Mouse (Mus musculus): ENCODE data around the gene Asrgl1. TPM values are rescaled to one million over a fixed set of nuclear protein-coding genes. Genes with fewer than 3 reads are reported as not detected.
A peak's percentile ranks its signal among the peaks of the same experiment; 100 is the strongest.
"Not testable (repeated sequence)": the region's sequence is repeated elsewhere in the genome, so short reads cannot be mapped to it uniquely, and the experiment has no call there.

Asrgl1 gene
- total RNA-seq, 2 experiments from 2014 or later = 25.1 to 26.0 TPM

DNA sequence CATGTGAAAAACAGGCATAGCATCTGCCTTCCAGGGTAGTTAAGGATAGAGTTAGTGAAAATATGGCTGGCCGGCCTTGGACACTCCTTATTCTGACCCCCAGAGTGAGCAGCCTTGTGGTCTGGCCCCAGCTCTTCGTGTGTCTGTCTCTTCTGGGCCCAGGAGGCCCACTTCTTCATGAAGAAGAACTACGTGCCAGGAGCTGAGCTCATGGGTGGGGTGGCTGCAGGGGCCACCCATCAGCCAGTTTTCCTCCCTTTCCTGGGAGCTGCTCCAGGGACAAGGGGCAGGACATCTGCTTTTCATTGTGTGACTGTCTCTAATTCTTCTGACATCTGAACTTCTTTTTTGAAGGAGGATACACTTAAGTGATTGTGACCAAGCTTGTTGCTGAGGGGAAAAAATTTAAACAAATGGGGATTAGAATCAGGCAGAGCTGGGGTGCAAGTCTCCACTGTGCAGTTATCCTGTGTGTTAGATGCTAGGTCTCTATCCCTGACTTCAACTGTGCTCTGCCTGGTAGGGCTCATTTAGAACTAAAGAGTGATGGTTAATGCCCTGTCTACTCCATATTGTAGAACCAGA, 30.2 kb downstream of the Asrgl1 start:
- peak; percentile 80 for DNase-seq

DNA sequence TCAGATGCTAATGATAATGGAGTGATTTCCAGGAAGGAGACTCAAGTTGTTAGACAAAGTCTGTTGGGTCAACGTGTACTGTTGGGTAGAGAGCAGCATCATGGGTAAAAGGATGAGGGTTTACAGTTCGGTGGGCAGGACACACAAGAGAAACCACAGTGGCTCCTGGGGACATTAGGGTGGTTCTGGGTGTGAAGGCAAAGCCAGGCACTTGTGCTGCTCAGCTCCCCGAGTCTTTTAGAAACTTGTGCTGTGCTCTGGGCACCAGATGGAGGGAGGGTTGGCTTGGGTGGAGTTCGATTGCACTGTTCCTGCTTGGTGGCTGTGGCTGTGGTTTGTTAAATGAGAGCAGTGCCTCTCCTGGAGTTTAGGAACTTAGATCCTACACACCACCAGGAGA, 31.4 kb downstream of the Asrgl1 start:
- DNase-seq = no peak

DNA sequence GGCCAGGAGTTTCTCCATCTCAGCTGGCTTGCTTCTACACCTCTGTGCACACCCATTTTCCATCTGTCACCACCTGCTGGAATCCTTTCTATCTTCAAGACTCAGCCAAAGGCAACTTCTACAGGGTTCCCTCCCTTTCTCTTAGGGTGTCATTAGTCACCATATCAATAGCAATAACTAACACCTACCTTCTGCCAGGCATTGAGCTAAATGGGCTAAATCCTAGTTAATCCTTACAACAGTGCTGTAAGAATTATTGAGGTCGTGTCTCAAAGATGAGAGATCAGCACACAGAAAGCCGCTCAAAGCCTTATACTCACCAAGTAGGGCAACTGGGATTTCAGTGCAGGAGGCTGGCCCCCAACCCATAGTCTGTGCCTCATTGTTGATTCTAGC, 34.4 kb downstream of the Asrgl1 start:
- DNase-seq = no peak

DNA sequence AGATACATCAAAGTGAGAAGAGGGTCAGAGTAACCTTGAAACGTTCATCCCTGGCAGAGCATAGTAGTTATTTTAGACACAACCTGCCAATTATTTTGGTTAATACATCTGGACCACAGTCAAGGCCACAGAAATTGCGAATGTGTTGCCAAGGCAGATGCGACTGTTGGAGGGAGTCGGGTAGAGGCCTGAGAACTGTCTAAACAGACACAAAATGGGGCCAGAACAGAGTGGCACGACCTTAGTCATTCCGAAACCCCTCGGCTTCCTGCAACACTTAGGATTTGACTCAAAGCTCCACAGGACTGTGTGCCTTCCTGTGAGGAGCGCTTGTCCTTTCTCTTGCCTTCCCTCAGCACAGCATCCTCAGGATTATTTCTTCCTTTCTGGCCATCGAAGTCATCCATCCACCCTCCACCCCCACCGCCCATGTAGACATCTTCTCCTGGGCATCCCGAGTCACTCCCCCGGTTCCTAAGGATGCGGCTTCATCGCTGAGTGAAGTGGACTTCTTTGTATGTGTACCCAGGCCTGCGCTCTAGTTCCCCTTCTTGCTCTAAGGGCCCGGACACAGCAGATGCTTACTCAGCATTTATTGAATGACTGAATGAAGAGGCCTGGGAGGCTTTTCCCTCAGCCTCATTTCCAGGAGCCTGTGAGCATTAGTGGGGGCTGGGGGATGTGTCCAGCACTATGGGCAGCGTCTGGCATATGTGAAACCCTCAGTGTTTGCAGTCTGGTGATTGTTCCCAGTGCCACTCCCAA, 35.0 kb downstream of the Asrgl1 start:
- DNase-seq = no peak

DNA sequence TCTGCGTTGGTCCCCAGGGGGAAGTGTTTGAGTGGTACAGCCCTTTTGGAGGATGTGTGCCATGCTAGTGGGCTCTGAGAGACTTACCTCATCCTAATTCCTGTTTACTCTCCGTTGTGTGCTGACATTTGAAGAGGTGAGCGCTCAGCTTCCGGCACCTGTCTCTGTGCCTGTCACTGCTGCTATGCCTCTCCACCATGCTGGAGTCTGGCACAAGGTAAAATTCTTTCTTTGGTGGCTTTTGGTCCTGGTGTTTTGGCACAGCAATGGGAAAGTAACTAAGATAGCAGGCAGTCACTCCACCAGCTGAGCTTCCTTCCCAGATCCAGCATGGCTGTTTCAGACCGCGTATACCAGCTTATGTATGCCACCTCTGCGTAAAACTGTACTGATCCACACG, 35.7 kb downstream of the Asrgl1 start:
- no peak for DNase-seq

DNA sequence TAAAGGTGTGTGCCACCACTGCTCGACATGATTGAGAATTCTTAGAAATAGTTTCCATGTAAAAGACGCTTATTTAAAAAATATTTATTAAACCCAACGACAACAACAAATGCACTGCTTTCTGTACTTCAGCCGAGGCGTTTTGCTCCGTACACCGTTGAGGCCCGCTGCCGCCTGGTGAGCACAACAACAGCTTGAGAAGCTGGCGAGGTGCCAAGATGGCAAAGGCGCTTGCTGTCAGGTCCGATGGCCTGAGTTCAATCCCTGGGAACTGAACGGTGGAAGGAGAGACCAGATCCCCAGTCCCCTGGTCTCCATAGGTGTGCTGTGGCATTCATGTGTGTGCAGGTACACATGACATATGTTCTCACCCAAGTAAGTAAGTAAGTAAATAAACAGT, 38.0 kb downstream of the Asrgl1 start:
- no peak for DNase-seq

DNA sequence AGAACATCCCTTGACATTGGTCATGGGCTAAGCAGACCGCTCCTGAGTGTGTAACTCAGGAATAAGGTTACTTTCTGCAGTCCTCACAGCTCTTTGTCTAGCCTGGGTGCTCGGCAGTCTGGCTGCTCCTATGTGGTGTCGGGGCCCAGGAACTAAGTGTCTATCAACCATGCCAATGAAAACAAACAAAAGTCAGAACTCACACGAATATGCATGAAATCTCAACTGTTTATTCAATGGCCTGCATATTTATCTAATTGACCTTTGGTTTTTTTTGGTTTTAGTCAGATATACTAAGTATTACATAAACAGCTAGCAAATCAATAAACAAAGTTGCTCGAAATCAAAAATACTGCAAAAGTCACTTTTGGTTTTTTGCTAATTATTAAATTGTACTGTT, 40.3 kb downstream of the Asrgl1 start:
- no peak for DNase-seq

DNA sequence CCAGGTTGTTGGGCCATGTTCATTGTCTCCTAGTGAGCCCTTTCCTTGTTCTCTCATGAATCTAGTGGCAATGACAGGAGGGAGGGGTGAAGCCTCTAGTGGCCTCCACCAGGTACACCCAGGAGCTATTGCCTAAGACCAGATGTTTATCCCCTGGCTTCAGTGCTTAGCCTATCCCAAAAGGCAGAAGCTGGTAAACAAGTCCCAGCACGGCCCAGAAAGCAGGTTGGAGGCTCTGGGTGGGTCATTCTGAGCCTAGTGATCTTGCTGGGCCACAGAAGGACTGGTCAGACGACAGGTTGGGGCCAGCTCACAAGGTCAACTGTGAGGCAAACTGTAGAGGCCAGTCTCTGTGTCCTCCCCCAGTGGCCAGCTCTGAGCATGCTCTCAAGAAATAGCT, 44.7 kb downstream of the Asrgl1 start:
- no peak for DNase-seq

DNA sequence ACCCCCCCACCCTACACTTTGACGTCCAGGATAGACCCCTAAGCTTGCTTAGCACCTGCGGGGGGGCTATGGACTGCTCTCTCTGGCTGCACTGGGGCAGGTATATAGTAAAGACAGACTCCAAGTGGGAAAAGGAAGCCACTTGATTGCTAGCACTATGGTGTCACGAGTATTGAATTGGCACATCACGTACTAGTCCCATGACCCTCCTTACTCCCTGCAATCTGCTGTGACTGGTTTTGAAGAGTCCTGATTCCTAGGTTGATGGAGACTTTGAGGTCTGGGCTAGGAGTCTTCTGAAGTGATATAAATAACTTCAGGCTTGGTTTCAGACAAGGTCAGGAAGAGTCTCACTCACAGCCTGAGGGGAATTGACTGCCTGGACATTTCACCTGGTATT, 45.2 kb downstream of the Asrgl1 start:
- no peak for DNase-seq

DNA sequence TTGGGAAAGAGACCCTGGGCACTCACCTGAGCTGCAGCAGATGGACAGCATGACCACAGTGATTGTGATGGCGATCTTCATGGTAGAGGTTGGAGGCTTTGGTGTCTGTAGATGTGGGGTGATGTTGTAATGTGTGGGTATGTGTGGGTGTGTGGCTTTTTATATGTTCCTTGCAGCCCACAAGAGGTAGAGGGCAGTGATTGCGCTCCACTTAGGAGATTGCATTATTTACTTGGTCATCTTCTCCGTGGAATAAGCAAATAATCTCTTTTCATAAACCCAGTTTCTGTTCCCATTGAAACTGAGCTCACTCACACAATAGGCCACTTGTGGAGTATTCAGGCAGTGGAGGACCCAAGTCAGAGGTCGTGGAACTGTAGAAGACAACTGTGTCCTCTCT, 47.6 kb downstream of the Asrgl1 start, which contains the start of gene Scgb1a1:
Gene Scgb1a1, minus strand, starts transcription at position 138 of the 400 bp plus-strand sequence.
- no peak for DNase-seq

DNA sequence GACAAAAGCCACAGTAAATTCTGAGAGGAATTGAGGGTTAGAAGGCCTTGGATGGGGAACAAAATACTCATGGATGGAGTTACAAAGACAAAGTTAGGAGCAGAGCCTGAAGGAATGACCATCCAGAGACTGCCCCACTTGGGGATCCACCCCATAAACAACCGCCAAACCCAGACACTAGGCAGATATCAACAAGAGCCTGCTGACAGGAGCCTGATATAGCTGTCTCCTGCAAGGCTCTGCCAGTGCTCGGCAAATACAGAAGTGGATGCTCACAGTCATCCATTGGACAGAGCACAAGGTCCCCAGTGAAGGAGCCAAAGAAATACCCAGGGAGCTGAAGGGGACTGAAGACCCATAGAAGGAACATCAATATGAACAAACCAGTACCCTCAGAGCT, 51.5 kb downstream of the Asrgl1 start:
- DNase-seq = not testable (repeated sequence)

DNA sequence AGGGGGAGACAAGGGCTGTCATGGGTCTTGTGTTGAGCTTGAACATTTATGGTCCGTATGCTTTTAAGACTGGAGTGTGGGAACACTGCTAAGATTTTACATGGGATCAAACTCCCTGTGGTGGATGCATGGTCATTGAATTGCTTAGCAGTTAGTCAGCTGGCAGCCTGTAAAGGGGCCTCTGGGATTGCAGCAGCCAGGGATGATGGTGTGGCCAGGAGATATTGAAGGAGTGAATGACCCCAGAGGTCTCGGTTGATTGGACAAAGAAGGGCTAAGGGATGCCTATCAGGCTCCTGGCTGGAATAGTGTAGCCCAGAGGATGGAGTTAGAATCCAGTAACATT, 52.5 kb downstream of the Asrgl1 start:
- no peak for DNase-seq

DNA sequence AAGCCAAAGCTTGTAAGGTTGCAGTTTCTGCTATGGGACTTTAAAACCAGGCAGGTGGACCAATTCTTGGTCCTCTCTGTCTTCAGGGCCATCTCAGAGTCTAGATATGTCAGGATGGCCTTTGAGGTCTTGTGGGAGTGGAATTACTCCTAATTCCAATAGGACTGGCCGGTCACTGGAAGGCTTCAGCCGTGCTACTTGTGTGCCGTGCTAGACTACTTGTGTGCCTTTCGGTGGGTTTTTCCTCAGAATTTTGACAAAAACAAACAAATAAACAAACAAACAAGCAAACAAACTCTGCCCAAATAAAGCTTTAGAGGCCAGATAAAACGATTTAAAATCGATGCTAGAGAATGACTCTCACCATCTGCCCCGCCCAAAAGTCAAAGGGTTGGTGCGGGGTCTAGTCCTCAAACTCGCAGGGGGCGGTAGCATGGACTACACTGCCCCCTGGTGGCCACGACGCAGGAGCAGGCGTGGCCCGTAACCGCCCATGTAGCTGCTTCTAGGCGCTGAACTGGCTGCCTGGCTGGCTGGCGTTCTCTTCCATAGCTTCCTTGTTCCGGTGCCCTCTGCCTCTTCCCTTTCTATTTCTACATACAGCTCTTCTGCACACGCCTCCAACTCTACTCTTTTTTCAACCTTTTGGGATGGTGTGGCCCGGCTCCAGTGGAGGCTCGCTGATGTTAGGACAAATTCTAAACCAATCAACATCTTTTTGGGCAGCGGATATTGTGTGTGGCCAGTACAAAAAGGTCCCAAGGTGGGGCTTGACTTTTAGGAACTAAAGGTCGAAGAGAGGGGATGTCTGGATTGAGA, 53.0 kb downstream of the Asrgl1 start:
- DNase-seq = peak; percentile 87

DNA sequence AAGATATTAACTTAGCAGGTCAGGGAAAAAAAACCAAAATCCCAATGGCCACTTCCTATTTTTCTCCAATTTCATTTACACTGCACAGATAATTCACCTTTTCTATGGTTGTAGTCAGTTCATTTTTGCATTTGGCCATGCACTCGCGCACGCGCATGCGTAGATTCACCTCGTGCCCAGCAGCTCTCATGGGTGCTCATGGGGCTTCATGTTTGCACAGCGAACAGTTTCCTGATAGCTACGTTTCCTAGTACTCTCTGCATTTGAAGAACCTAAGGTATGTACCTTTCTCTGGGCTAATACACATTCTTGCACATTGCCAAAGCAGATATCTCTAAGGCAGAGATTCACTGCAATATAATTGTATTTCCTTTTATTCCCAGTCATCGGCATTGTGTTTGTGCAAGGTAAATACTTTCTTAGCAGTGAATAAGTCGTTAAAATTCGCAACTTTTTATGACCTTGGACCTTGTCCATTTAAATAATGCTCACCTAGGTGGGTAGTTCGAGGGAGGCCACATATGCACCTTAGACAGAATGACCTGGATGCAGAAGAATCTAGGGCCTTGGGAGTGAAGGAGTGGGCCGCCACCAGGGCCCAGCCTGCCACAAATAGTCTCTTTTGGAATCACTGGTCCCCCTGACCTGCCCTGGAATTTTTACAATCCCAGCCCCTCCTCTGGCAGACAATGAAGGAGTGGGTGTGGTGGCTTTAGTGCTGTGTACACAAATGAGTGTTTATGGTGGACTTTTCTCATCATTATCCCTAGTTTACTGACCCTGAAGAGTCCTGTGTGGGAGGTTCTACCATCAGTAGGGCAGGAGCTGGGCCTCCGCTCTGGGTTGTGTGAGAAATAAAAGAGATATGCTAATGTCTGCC, 53.9 kb downstream of the Asrgl1 start:
- no peak for DNase-seq

DNA sequence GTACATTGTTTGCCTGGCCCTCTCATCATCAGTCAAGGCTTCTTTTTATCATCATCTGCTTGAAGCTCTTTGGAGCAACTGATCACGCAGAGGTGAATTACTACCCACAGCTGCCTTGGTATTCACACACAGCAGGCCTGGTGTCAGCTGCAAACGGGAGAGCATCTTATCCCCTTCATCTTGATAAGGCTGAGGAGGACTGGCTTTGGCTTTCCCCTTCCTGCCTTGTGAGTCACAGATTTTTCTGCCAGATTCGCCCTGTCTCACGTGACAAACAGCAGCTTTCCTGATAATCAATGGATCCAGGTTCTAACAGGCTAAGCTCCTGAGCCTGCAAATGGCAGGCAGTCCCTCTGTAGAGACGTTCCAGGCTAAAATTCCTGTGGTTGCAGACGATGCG, 55.5 kb downstream of the Asrgl1 start:
- DNase-seq = no peak

DNA sequence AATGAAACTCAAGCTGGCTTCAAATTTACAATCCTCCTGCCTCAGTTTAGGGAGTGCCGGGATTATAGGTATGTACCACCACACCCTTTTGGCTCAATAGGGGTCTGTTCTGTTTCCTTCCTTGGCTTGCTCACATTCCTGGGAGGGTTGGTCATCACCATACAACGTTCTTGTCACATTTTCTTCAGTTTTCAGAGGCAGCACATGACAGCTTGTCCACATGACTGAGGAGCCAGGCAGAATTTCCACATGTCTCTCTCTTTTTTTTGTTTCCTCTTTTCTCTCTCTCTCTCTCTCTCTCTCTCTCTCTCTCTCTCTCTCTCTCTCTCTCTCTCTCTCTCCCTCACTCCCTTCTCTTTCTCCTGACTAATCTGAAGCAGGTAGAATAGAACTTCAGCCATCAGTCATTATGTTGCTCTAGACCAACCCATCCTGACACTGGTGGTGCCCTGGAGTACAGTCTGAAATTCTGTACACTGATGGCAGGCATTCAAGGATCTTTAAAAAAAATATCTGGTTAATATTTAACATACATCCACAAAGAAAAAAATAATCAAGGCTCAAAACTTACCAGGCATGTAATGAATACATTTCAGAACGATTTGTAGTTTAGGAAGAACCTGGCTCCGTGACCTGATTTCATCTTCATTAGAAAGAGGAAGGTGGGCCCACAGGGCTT, 58.3 kb downstream of the Asrgl1 start:
- no peak for DNase-seq

DNA sequence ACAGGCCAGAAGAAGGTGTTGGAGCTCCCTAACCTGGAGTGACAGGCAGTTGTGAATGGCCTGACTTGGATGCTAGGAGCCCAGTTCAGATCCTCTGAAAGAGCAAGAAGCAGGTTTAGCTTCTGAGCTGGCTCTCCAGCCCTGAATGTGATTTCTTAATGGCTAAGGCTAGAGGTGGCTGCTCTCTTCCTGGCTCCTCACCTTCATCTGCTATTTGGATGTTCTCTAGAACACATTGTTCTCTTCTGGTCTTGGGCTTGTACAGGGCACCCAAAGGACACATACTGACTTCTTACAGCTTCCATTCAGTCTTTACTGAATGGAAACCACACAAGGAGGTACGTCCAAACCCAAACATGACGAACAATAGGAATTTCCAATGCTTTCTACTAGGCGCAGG, 59.4 kb downstream of the Asrgl1 start:
- no peak for DNase-seq

DNA sequence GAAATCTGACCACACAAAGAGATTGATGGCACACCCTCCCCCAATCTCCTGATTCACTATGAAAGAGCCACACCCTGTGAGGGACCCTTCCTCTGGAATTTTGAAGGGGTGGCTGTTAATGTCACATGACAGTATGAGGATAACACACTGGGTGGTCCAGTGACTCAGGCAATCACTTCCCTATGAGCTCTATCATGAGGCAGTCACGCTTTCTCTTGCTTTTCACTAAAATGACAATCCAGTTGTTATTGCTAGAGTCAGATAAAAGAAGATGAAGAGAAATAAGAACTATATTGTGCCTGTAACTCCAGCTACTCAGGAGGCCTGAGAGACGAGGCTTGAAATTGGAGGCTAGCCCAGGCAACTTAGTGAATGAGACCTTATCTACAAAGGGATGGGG, 59.9 kb downstream of the Asrgl1 start:
- DNase-seq = no peak

DNA sequence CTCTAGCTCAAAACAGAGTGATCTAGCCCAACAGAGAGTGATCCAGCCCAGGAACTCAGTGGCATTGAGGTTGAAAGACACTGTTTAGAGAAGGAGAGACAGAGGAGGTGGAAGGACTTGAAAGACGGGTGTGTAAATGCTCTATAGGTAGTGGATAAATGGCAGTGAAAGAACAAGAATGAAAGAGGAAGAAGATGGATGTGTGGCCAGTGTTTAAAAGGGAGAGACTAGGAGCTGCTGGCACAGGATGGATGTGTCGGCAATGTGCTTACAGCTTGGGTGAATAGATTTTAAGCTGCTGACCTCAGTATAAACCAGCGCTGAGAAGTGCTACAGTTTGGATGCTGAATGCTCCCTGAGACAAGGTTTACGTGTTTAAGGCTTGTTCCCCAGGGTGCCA, 61.0 kb downstream of the Asrgl1 start:
- no peak for DNase-seq

DNA sequence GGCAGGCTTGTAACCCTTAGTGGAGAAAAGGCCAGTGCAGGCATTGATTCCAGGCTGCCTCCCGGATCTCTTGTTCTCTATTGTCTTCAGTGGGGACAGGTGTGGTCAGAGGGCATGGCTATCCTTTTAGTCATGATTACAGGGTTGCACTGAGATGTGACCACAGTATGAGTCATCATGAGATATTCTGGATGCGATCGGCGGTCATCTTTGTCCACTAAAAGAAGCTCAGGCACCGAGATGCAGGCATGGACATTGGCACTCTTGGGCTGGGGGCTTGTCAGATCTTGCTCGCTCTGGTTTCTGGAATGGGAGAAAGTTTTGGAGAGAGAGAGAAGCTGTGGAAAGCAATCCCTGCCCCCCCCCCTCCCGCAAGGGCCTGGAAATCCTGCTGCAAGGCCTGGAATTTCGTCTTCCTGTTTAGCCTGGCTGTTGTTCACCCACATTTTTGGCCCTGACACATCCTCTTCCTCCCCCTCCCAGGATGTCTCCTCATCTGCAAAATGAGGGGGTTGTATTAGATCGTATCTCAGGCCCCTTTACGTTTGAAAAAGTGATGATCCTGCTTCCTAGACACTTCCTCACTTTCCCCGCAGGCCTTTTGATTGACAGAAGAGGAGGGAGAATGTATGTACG, 61.5 kb downstream of the Asrgl1 start:
- DNase-seq = no peak

DNA sequence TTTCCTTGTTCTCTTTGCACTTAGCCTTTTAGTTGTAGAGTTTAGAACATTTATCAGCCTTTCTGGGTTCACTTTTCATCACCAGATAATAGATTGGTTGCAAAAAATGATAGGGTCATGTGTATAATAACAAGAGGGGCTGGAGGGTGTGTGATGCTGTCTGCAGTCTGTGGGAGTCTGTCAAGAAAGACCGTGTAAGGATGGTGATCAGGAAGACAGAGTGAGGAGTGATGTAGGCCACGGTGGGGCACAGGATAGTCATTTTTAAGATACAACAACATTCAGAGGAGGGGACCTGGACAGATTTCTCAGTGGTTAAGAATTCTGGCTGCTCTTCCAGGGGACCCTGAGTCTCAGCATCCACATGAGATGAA, 63.3 kb downstream of the Asrgl1 start:
- no peak for DNase-seq

Measured in gastrocnemius, postnatal 25 days (tissue).